Mouse (Mus musculus): ENCODE measurements around the gene Dnmt1. TPM values are rescaled to one million over a fixed set of nuclear protein-coding genes. Genes with fewer than 3 reads are reported as not detected.

The Dnmt1 gene
- polyA plus RNA-seq, 1 experiment from 2014 or later: 54.3 TPM

- POLR2A ChIA-PET: no interaction called here
These were observed 7.1 kb upstream of the Dnmt1 start for GRCm38 (mm10) chr9:20966747-20967146.

GRCm38 (mm10) chr9:20966008-20966407 lies 6.3 kb upstream of the Dnmt1 start:
- in situ Hi-C loops (cut with MboI; ENCODE audit: low pct_unique_long_range_greater_than_20kb): no loop called here
- no peak for ATAC-seq
- no peak for TF ChIP-seq CTCF (IDR thresholded peaks at IDR 0.05)

More at GRCm38 (mm10) chr9:20966747-20967146, 7.1 kb upstream of the Dnmt1 start:
- no peak for DNase-seq (ENCODE audit: low read depth, low spot score)
- TF ChIP-seq CTCF (IDR thresholded peaks at IDR 0.05): no peak
- in situ Hi-C loops (cut with MboI; ENCODE audit: low pct_unique_long_range_greater_than_20kb): no loop called here
- CTCF ChIA-PET: no interaction called here
- no peaks in the 10 kb centered on the region for H3K27me3 ChIP-seq
- ATAC-seq: no peak

GRCm38 (mm10) chr9:20965606-20966005 lies 5.9 kb upstream of the Dnmt1 start:
- in situ Hi-C loops (cut with MboI; ENCODE audit: low pct_unique_long_range_greater_than_20kb): no loop called here

More at GRCm38 (mm10) chr9:20966008-20966407, 6.3 kb upstream of the Dnmt1 start:
- CTCF ChIA-PET: no interaction called here
- POLR2A ChIA-PET: no interaction called here
- no peaks in the 10 kb centered on the region for H3K27me3 ChIP-seq
- no peak for DNase-seq (ENCODE audit: low read depth, low spot score)

GRCm38 (mm10) chr9:20961557-20961956 lies 1.9 kb upstream of the Dnmt1 start:
- no peak for TF ChIP-seq CTCF (IDR thresholded peaks at IDR 0.05)
- CTCF ChIA-PET: no interaction called here
- POLR2A ChIA-PET: no interaction called here
- no peaks in the 10 kb centered on the region for H3K27me3 ChIP-seq
- no peak for ATAC-seq
- in situ Hi-C loops (cut with MboI; ENCODE audit: low pct_unique_long_range_greater_than_20kb): no loop called here
- DNase-seq (ENCODE audit: low read depth, low spot score): no peak

More at GRCm38 (mm10) chr9:20965606-20966005, 5.9 kb upstream of the Dnmt1 start:
- no peak for TF ChIP-seq CTCF (IDR thresholded peaks at IDR 0.05)
- ChIA-PET CTCF (no interaction called here), POLR2A (no interaction called here)
- ATAC-seq (no peak), DNase-seq (ENCODE audit: low read depth, low spot score) (no peak)
- no peaks in the 10 kb centered on the region for H3K27me3 ChIP-seq

GRCm38 (mm10) chr9:20956989-20957388 lies 2.7 kb downstream of the Dnmt1 start:
- no peak for ATAC-seq
- POLR2A ChIA-PET: no interaction called here
- CTCF ChIA-PET: interaction anchor here (1.5 kb wide), 1 partner anchor 12 kb away, joined by 4 read pairs; no protein-coding TSS in a partner anchor
- H3K27me3 ChIP-seq: no peaks in the 10 kb centered on the region
- in situ Hi-C loops (cut with MboI; ENCODE audit: low pct_unique_long_range_greater_than_20kb): no loop called here
- TF ChIP-seq CTCF (IDR thresholded peaks at IDR 0.05): no peak
- DNase-seq (ENCODE audit: low read depth, low spot score): no peak

GRCm38 (mm10) chr9:20952520-20953227 lies 7.0 kb downstream of the Dnmt1 start:
- ChIA-PET POLR2A (interaction anchor here (1.4 to 2.0 kb wide), 2 partner anchors 9 to 11 kb away, joined by 5 to 6 read pairs; no protein-coding TSS in a partner anchor), CTCF (interaction anchor here (1.3 kb wide), 1 partner anchor 48 kb away, joined by 3 read pairs; no protein-coding TSS in a partner anchor)
- DNase-seq (ENCODE audit: low read depth, low spot score) (peak; percentile 71), ATAC-seq (peak; percentile 79)
- no peaks in the 10 kb centered on the region for H3K27me3 ChIP-seq
- TF ChIP-seq CTCF (IDR thresholded peaks at IDR 0.05): no peak
- in situ Hi-C loops (cut with MboI; ENCODE audit: low pct_unique_long_range_greater_than_20kb): no loop called here

- TF ChIP-seq CTCF (IDR thresholded peaks at IDR 0.05): no peak
- POLR2A ChIA-PET: interaction anchor here (1.2 to 2.0 kb wide), 3 partner anchors 8 to 50 kb away, joined by 4 to 6 read pairs (median 5); no protein-coding TSS in a partner anchor
- no peaks in the 10 kb centered on the region for H3K27me3 ChIP-seq
- no peak for DNase-seq (ENCODE audit: low read depth, low spot score)
- ATAC-seq: peak; percentile 22
- in situ Hi-C loops (cut with MboI; ENCODE audit: low pct_unique_long_range_greater_than_20kb): no loop called here
- CTCF ChIA-PET: interaction anchor here (1.3 to 2.0 kb wide), 3 partner anchors 10 to 49 kb away, joined by 3 to 5 read pairs (median 4); no protein-coding TSS in a partner anchor
These were observed 7.6 kb downstream of the Dnmt1 start for GRCm38 (mm10) chr9:20951966-20952519.

- in situ Hi-C loops (cut with MboI; ENCODE audit: low pct_unique_long_range_greater_than_20kb): no loop called here
- no peak for TF ChIP-seq CTCF (IDR thresholded peaks at IDR 0.05)
- H3K27me3 ChIP-seq: no peaks in the 10 kb centered on the region
- CTCF ChIA-PET: interaction anchor here (1.1 to 2.0 kb wide), 4 partner anchors 9 to 49 kb away, joined by 3 to 5 read pairs (median 4); no protein-coding TSS in a partner anchor
- POLR2A ChIA-PET: interaction anchor here (0.7 to 2.0 kb wide), 4 partner anchors 10 to 288 kb away, joined by 3 to 6 read pairs (median 4); no protein-coding TSS in a partner anchor
- ATAC-seq (peak; percentile 63), DNase-seq (ENCODE audit: low read depth, low spot score) (no peak)
These were observed 8.2 kb downstream of the Dnmt1 start for GRCm38 (mm10) chr9:20951441-20951840.

- POLR2A ChIA-PET: interaction anchor here (0.9 to 2.0 kb wide), 2 partner anchors 9 to 83 kb away, joined by 3 to 6 read pairs; no protein-coding TSS in a partner anchor
- no peak for ATAC-seq
These were observed 9.3 kb downstream of the Dnmt1 start for GRCm38 (mm10) chr9:20950419-20950818.

GRCm38 (mm10) chr9:20946066-20946880 lies 13.4 kb downstream of the Dnmt1 start:
- CTCF ChIA-PET: interaction anchor here (0.6 to 4.0 kb wide), 3 partner anchors 47 to 52 kb away, joined by 3 to 29 read pairs (median 3); no protein-coding TSS in a partner anchor
- ATAC-seq: no peak
- H3K27me3 ChIP-seq: no peaks in the 10 kb centered on the region
- POLR2A ChIA-PET: no interaction called here
- DNase-seq (ENCODE audit: low read depth, low spot score): no peak
- in situ Hi-C loops (cut with MboI; ENCODE audit: low pct_unique_long_range_greater_than_20kb): loop anchor here (5.0 kb wide), 1 partner anchor 56 kb away; the partner anchor contains the start of gene Mrpl4
- no peak for TF ChIP-seq CTCF (IDR thresholded peaks at IDR 0.05)

More at GRCm38 (mm10) chr9:20950419-20950818, 9.3 kb downstream of the Dnmt1 start:
- no peak for DNase-seq (ENCODE audit: low read depth, low spot score)
- no peaks in the 10 kb centered on the region for H3K27me3 ChIP-seq
- in situ Hi-C loops (cut with MboI; ENCODE audit: low pct_unique_long_range_greater_than_20kb): no loop called here
- no peak for TF ChIP-seq CTCF (IDR thresholded peaks at IDR 0.05)
- CTCF ChIA-PET: interaction anchor here (0.8 to 2.0 kb wide), 4 partner anchors 8 to 200 kb away, joined by 3 to 5 read pairs (median 4); no protein-coding TSS in a partner anchor

All from Patski (cell line).